Mouse (Mus musculus) mouse embryonic stem cell (cell line): ENCODE results near the gene Cryzl2.

ENCODE experiments used
- in situ Hi-C, 2 experiments: fragments of 300-500 bp; cut with MboI; formaldehyde crosslinking; loops; 1 replicate in 1 of 2; 3 replicates in 1 of 2; pipeline ENCODE4 v1.14.3; 2019 to 2020; ENCODE audit warnings: low sequenced_read_pairs in 2 of 2, low pct_unique_long_range_greater_than_20kb in 1 of 2, mixed read lengths in 1 of 2; ENCODE audit not compliant: unreplicated experiment in 1 of 2

The Cryzl2 gene

DNA sequence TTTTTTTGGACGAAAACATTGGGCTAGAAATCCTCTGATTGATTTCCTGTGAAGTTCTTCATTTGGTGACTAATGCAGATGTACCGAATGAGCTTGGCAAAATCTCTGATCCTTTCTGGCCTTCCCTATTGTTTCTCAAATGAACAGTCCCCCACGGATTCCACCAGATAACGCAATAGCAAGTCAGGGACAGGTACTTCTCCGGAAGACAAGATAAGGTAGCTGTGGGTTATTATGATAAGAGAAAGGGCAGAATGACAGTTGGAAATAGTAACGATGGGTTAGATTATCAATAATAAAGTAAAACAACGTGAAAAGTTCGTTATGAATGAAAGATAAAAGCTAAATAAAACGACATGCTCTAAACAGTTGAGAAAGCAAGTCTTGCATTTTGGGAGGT, 55.2 kb downstream of the Cryzl2 start:
- in situ Hi-C loops, result no loop called here

GRCm38 (mm10) chr1:157514298-157514697, 55.9 kb downstream of the Cryzl2 start:
- in situ Hi-C loops, result no loop called here

DNA sequence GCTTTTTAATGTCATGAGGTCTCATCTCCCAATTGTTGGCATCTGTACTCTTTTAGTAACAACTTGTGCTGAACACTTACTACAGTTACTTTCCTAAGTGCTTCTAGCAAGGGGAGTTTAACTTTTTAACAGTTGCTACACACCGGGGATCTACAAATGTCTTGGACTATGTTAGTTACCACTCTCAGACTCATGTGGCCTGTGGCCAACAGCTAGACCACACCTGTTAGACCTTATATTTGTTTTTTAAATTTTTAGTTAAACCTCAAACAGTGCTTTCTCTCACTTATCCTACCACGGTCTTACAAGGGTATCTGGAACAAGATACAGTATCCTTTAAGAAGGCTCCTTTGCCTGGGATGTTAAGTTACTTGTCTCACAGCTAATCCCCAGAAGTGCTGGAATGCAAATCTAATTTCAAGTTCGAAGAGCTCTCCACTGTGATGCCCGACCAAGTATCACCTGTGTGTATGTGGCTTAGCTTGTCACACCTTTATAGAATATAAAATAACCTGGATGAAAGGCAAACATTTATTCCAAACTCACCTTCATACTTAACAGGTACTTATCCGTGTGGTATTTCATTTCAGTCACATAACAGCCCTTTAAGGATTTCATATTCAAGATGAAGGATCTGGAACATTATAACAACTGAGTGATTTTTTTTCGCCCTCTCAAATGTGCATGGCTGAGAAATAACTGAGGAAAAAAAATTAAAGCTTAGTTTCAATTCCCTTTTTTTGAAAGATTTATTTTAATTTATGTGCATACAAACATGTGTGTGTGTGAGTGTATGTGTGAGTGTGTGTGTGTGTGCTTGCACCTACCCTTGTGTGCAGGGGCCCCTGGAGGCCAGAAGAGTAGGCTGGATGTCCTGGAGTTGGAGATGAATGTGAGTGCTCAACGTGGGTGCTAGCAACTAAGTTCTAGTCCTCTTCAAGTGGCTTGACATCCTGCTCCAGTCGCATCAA, 58.7 kb downstream of the Cryzl2 start:
- in situ Hi-C loops, result no loop called here

DNA sequence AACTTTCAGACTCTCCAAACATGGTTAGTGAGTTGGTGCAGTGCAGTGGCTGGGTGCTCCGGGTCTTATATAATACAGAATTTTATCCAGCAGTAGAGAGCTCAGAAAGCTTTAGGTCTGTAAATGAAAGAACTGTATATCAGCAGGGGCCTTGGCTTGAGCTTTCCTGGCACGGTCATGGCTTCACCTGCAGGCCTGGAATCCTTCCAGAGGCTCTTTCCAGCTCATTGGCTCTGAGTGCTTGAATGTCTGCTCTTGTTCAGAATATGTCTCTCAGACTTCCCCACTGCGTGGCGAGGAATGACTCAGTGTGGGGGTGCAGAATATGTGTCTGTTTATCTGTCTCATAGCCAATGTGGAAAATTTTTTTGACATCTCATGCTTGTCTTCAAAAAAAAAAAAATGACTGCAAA, 59.7 kb downstream of the Cryzl2 start:
- in situ Hi-C loops, result no loop called here

DNA sequence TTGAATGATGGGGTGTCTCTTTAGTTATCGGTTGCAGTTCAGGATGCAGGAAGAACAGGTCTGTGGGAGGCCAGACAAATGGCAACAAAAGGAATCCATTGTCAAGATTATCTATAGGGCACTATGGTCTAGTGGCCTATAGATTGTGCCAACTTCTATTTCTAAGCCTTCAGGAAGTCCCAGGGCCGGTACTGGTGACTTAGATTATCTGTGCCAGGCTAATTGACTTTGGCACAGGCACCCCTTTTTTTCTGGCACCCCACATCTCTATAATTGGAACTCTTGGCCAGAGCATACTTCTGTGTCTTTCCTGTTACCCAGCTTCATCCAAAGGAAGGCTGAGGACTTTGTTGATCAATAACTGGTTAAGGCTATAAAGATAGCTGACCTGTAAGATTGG, 61.0 kb downstream of the Cryzl2 start:
- in situ Hi-C loops, result no loop called here

GRCm38 (mm10) chr1:157522322-157522721, 63.9 kb downstream of the Cryzl2 start:
- in situ Hi-C loops, result no loop called here

GRCm38 (mm10) chr1:157524775-157525174, 66.4 kb downstream of the Cryzl2 start:
- in situ Hi-C loops, result no loop called here

- in situ Hi-C loops, result no loop called here
Observed at GRCm38 (mm10) chr1:157525692-157526354, 67.4 kb downstream of the Cryzl2 start.

- in situ Hi-C loops, result no loop called here
Observed at GRCm38 (mm10) chr1:157526625-157527024, 68.2 kb downstream of the Cryzl2 start.

DNA sequence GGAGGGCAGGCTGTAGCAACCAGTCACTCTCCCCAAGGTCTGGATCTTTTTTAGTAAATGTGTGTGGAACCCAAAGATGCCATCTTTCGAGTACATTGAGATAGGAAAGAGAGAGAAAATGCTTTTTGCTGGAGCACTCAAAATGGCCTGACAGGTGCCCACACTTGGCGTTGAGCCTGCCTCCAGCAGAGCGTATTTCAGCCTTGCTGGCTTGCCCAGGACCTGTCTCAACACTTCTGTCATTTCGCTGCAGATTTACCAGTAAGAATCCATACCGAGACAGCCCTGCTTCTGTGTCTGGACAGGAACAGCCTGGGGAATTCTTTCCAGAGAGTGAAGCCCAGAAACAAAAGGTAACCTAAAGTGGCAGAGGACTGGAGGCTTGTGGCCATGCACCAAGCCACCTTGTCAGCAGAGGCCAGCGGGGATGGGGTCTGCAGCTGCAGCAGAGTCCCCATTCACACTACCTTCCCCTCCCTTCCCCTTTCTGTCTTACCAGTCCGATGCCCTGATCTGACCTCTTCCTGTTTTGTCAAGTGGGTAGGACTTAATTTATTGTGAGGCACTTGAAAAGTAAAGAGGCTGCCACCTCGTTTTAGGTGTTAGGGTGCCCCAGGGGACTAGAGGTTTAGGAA, 74.6 kb downstream of the Cryzl2 start:
- in situ Hi-C loops, result no loop called here

GRCm38 (mm10) chr1:157535571-157535970, 77.2 kb downstream of the Cryzl2 start:
- in situ Hi-C loops, result no loop called here

DNA sequence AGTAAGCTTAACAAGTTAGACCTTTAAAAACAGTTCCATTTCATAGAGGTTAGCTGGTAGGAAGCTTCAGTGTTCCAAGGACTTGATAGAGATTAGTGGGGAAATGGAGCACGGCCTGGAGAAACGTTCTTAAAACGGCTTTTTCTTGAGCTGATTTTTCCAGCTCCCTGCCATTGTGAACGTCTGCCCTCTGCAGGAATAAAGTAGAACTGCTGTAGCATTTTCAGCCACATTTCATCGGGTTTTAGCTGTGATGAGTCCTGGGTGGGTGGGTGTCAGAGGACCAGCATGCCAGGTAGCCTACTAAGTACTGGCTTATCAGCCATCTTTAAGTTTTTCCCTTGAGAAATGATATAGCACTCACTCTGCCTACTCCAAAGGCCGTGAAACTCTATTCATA, 78.1 kb downstream of the Cryzl2 start:
- in situ Hi-C loops, result no loop called here

DNA sequence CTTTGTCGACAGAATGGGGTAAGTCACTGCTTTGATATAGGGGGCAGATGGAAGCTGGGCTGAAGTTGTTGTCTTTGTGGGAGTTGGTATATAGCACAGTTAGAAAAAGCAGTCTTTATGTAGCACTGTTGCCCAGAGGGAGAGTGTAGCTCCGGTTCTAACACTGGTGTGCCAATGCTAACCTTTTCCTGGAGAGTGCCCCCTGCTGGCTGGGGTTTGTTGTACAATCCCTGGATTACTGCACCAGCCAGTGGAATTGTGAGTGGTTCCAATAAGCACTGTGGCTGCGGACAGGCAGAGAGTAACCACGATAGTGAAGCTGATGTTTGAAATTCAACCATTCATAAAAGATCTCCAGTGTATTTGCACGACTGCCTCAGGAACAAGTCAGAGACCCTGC, 79.3 kb downstream of the Cryzl2 start:
- in situ Hi-C loops, result no loop called here
